Mouse (Mus musculus) neural tube, embryonic 15.5 days (tissue): Measurements from ENCODE around the gene Atp13a2. TPM values are rescaled to one million over a fixed set of nuclear protein-coding genes. Genes with fewer than 3 reads are reported as not detected.
A peak's percentile ranks its signal among the peaks of the same experiment; 100 is the strongest.

Source experiments
- ATAC-seq: fragments of 200-750 bp; cut with Nextera tagmentation; 2 replicates; pipeline ENCODE4 v1.8.0; 2017; ENCODE audit warnings: mild to moderate bottlenecking, moderate TSS enrichment, moderate library complexity; ENCODE audit not compliant: low FRiP score
- H3K27ac ChIP-seq: fragments of 300-500 bp; sonication (generic); replicated peaks from 2 replicates; pipeline ENCODE4 v1.5.1; 2015; ENCODE audit warnings: mild to moderate bottlenecking, inconsistent platforms
- H3K27me3 ChIP-seq: fragments of 300-500 bp; sonication (generic); replicated peaks from 2 replicates; pipeline ENCODE4 v1.6.1; 2015; ENCODE audit warnings: inconsistent platforms
- H3K36me3 ChIP-seq: fragments of 300-500 bp; sonication (generic); 2 replicates; pipeline ENCODE4 v1.6.1; 2015; ENCODE audit warnings: inconsistent platforms
- H3K4me1 ChIP-seq: fragments of 300-500 bp; sonication (generic); 2 replicates; pipeline ENCODE4 v1.6.1; 2015; ENCODE audit warnings: inconsistent platforms
- H3K4me2 ChIP-seq: fragments of 300-500 bp; sonication (generic); 2 replicates; pipeline ENCODE4 v1.6.1; 2015; ENCODE audit warnings: inconsistent platforms, mild to moderate bottlenecking, moderate library complexity
- H3K4me3 ChIP-seq: fragments of 300-500 bp; sonication (generic); replicated peaks from 2 replicates; pipeline ENCODE4 v1.5.1; 2015; ENCODE audit warnings: mild to moderate bottlenecking, inconsistent platforms
- H3K9ac ChIP-seq: fragments of 300-500 bp; sonication (generic); replicated peaks from 2 replicates; pipeline ENCODE4 v1.6.1; 2015; ENCODE audit warnings: mild to moderate bottlenecking, inconsistent platforms
- H3K9me3 ChIP-seq: fragments of 300-500 bp; sonication (generic); replicated peaks from 2 replicates; pipeline ENCODE4 v1.6.1; 2016; ENCODE audit warnings: inconsistent platforms
- WGBS: fragments of 180-500 bp; shearing (Covaris S2); methylation state at CpG from one replicate; pipeline ENCODE4 v1.1.7; 2015; ENCODE audit warnings: mixed read lengths; 5-methylcytosine and 5-hydroxymethylcytosine counted together
- polyA plus RNA-seq: library from polyadenylated mRNA; unstranded; fragments of >200 nt; fragmentation: Nextera tagmentation; extraction: Ambion mirVana; gene quantifications from 2 replicates; pipeline ENCODE4 v1.2.1, GENCODE M21; 2015

Atp13a2 gene
- polyA plus RNA-seq, 1 experiment from 2014 or later: 188 TPM

DNA sequence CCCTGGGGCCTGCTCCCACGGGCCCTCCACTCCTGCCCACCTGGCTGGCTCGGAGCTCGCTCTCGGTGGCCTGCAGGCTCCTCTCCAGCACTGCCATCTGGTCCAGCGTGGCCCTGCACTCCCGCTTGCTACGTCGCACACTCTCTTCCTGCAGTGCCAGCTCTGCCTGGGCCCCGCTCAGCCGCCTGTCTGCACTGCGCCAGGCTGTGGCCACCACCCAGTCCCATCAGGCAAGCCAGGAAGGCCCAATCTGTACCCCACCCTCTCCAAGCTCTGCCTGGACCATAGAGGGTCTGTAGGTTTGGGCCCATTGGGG lies 34.9 kb downstream of the Atp13a2 start:
- no peak for ATAC-seq
- no peak overlapping the region for H3K4me3 ChIP-seq
- no peaks in the 10 kb centered on the region for H3K27me3 ChIP-seq
- H3K4me1 ChIP-seq: peaks cover 37% of the 10 kb centered on the region
- WGBS: 41% methylated on average over 11 of the region's 11 CpGs
- H3K9ac ChIP-seq: no peak overlapping the region
- no peaks in the 10 kb centered on the region for H3K9me3 ChIP-seq
- peaks cover 6% of the 10 kb centered on the region for H3K36me3 ChIP-seq
- H3K27ac ChIP-seq: peak overlapping the region; percentile 81
- no peak overlapping the region for H3K4me2 ChIP-seq

DNA sequence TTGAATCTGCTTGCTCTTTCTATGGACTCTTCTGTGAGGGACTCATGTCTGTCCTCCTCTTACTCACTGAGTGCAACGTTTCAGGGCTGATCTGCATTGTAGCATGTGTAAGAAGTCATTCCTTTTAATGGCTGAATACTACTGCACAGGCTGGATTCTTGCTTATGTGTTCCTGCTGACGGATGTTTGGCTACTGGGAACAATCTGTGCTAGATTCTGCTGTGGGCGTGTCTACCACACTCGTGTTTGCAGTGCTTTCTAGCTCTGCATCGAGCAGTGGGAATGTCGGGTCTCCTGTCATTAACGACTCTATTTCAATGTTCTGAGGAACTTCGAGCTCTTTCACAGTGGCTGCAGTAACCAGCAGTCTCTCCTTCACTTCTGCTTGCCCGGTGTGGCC lies 37.4 kb downstream of the Atp13a2 start:
- H3K27me3 ChIP-seq: no peaks in the 10 kb centered on the region
- H3K4me1 ChIP-seq: peaks cover 32% of the 10 kb centered on the region
- no peak for ATAC-seq
- WGBS: 77% methylated on average over 9 of the region's 9 CpGs
- H3K9me3 ChIP-seq: no peaks in the 10 kb centered on the region
- H3K9ac ChIP-seq: no peak overlapping the region
- H3K4me2 ChIP-seq: no peak overlapping the region
- peaks cover 11% of the 10 kb centered on the region for H3K36me3 ChIP-seq
- H3K27ac ChIP-seq: no peak overlapping the region
- H3K4me3 ChIP-seq: no peak overlapping the region

DNA sequence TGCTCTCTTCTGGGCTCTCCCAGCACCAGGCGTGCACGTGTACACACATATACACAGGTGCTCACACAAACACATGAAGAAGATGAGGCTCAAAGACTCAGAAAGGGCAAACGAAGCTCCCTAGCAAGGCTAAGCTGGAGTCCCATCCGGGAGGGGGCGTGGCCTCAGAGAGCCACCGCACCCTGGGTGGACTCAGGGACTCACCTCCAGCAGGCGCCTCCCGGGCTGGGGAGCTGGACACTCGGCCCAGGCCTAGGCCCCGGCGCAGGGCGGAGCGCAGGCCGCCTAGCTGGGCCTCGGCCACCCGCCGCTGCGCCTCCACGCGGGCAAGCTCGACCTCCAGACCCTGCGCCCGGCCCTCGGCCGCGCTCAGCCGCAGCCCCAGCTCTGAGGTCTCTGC lies 38.3 kb downstream of the Atp13a2 start:
- Histone ChIP-seq H3K36me3 (peaks cover 16% of the 10 kb centered on the region), H3K9me3 (no peaks in the 10 kb centered on the region), H3K9ac (no peak overlapping the region), H3K4me2 (no peak overlapping the region), H3K4me3 (no peak overlapping the region), H3K27ac (no peak overlapping the region), H3K4me1 (peaks cover 23% of the 10 kb centered on the region), H3K27me3 (no peaks in the 10 kb centered on the region)
- ATAC-seq: no peak
- 73% methylated on average over 27 of the region's 27 CpGs for WGBS

DNA sequence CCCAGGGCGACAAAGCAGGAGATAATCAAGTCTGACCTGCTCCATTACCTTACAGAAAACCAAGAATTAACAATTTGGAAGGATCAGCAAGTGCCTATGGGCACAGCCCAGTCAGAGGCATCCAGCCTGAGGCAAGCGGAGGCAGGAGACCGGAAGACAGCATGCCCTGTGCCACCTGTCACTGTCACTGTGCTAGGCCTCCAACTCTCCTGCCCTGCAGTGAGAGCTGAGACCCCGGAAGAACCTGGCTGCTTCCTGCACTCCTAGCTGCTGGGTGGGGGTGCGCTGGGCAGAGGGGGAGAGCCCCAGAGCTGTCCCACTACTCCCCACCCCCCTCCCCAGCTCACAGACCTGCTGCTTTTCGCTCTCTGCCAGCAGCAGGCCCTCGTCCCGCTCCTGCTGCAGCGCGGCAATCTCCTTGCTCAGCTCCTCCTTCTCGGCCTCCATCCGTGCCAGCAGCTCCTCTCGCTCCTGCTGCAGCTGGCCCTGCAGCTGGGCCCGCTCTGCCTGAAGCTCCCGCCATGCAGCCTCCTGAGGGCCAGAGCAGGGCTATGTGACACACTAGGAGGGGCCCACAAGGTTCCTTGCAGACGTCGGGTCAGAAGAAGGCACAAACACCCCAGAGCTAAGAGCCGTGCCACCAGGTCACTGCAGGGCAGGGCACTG lies 44.0 kb downstream of the Atp13a2 start:
- Histone ChIP-seq H3K9me3 (no peaks in the 10 kb centered on the region), H3K27ac (no peak overlapping the region), H3K27me3 (no peaks in the 10 kb centered on the region), H3K4me2 (no peak overlapping the region), H3K9ac (no peak overlapping the region), H3K36me3 (peaks cover 24% of the 10 kb centered on the region), H3K4me3 (no peak overlapping the region), H3K4me1 (peaks cover 18% of the 10 kb centered on the region; the same call in 1 of the 2 replicates)
- no peak for ATAC-seq
- 81% methylated on average over 17 of the region's 18 CpGs for WGBS

GRCm38 (mm10) chr4:141031733-141032132 lies 45.1 kb downstream of the Atp13a2 start:
- 14% methylated on average over 6 of the region's 6 CpGs for WGBS
- Histone ChIP-seq H3K4me1 (peaks cover 18% of the 10 kb centered on the region; the same call in 1 of the 2 replicates), H3K9ac (no peak overlapping the region), H3K9me3 (no peaks in the 10 kb centered on the region), H3K27ac (0 out of 2 replicates have a peak overlapping the region, but pooled peaks have one; percentile 9), H3K27me3 (no peaks in the 10 kb centered on the region), H3K4me3 (no peak overlapping the region), H3K36me3 (peaks cover 26% of the 10 kb centered on the region), H3K4me2 (no peak overlapping the region)
- peak; percentile 66; the same call in 1 of the 2 replicates for ATAC-seq

GRCm38 (mm10) chr4:141033606-141034549 lies 47.2 kb downstream of the Atp13a2 start:
- Histone ChIP-seq H3K9ac (no peak overlapping the region), H3K36me3 (peaks cover 25% of the 10 kb centered on the region; the same call in 1 of the 2 replicates), H3K4me1 (peaks cover 18% of the 10 kb centered on the region; the same call in 1 of the 2 replicates)

DNA sequence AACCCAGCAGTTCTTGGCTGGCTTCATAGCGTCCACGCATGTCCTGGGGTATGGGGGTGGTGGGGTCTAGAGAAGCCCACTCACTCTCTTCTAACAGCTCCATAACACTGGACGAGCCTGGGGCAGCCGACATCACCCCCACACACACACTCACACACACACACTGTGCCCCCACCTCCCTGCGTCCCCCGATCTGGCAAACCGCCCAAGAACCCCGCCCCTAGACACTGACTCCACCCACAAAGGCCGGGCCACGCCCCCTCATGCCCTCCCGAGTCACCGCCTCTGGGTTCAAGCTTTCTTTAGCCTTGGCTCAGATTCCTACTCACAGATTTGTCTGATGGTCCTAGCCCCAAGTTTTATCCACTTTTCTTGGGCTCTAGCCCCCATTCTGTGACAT lies 54.4 kb downstream of the Atp13a2 start:
- H3K36me3 ChIP-seq: peaks cover 20% of the 10 kb centered on the region; the same call in 1 of the 2 replicates
- no peak overlapping the region for H3K9ac ChIP-seq
- H3K4me1 ChIP-seq: peaks cover 5% of the 10 kb centered on the region
- no peaks in the 10 kb centered on the region for H3K9me3 ChIP-seq
- H3K27ac ChIP-seq: no peak overlapping the region
- H3K4me3 ChIP-seq: no peak overlapping the region
- no peaks in the 10 kb centered on the region for H3K27me3 ChIP-seq
- H3K4me2 ChIP-seq: no peak overlapping the region
- 47% methylated on average over 12 of the region's 12 CpGs for WGBS
- ATAC-seq: no peak

More at GRCm38 (mm10) chr4:141033606-141034549, 47.2 kb downstream of the Atp13a2 start:
- H3K4me3 ChIP-seq: no peak overlapping the region
- no peaks in the 10 kb centered on the region for H3K27me3 ChIP-seq
- WGBS: 73% methylated on average over 27 of the region's 27 CpGs
- 0 out of 2 replicates have a peak, but pooled peaks have one; percentile 15 for ATAC-seq
- H3K4me2 ChIP-seq: no peak overlapping the region
- no peak overlapping the region; the same call in 1 of the 2 replicates for H3K27ac ChIP-seq
- no peaks in the 10 kb centered on the region for H3K9me3 ChIP-seq

DNA sequence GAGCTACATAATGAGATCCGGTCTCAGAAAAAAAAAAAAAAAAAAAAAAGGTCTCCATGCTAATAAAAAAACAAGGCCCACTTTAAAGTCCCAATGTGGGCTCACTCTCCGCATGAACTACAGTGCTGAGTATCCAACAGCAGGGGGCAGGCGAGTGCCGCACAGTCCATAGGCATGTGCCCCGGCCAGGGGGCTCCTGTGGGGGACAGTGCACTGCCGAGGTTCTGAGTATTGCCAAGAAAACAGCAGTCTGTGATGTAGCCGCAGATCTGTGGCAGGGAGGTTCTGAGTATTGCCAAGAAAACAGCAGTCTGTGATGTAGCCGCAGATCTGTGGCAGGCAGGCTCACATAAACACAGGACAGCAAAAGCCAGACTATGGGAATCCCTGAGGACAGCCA lies 58.1 kb downstream of the Atp13a2 start:
- Histone ChIP-seq H3K4me2 (no peak overlapping the region), H3K9me3 (no peaks in the 10 kb centered on the region), H3K27me3 (no peaks in the 10 kb centered on the region), H3K4me1 (peaks cover 29% of the 10 kb centered on the region), H3K27ac (0 out of 2 replicates have a peak overlapping the region, but pooled peaks have one; percentile 19), H3K4me3 (no peak overlapping the region), H3K9ac (no peak overlapping the region), H3K36me3 (peaks cover 14% of the 10 kb centered on the region; the same call in 1 of the 2 replicates)
- 12% methylated on average over 8 of the region's 8 CpGs for WGBS
- ATAC-seq: no peak

- H3K27ac ChIP-seq: peak overlapping the region; percentile 90
- no peaks in the 10 kb centered on the region for H3K9me3 ChIP-seq
- H3K4me2 ChIP-seq: peak overlapping the region; percentile 33
- peaks cover 64% of the 10 kb centered on the region for H3K4me1 ChIP-seq
- WGBS: 27% methylated on average over 17 of the region's 17 CpGs
- H3K4me3 ChIP-seq: no peak overlapping the region
- H3K36me3 ChIP-seq: 0 out of 2 replicates have a peak, but pooled peaks cover 7% of the 10 kb centered on the region
- no peaks in the 10 kb centered on the region for H3K27me3 ChIP-seq
- ATAC-seq: peak; percentile 25
- no peak overlapping the region for H3K9ac ChIP-seq
These were observed 62.3 kb downstream of the Atp13a2 start for GRCm38 (mm10) chr4:141048810-141049475.

- H3K9me3 ChIP-seq: no peaks in the 10 kb centered on the region
- 7% methylated on average over 4 of the region's 4 CpGs for WGBS
- H3K27ac ChIP-seq: peak overlapping the region; percentile 90
- H3K4me3 ChIP-seq: no peak overlapping the region
- no peaks in the 10 kb centered on the region for H3K27me3 ChIP-seq
- ATAC-seq: peak; percentile 65
- peak overlapping the region; percentile 33 for H3K4me2 ChIP-seq
- H3K9ac ChIP-seq: no peak overlapping the region
- peaks cover 68% of the 10 kb centered on the region for H3K4me1 ChIP-seq
- 0 out of 2 replicates have a peak, but pooled peaks cover 7% of the 10 kb centered on the region for H3K36me3 ChIP-seq
These were observed 62.8 kb downstream of the Atp13a2 start for GRCm38 (mm10) chr4:141049476-141049835.

DNA sequence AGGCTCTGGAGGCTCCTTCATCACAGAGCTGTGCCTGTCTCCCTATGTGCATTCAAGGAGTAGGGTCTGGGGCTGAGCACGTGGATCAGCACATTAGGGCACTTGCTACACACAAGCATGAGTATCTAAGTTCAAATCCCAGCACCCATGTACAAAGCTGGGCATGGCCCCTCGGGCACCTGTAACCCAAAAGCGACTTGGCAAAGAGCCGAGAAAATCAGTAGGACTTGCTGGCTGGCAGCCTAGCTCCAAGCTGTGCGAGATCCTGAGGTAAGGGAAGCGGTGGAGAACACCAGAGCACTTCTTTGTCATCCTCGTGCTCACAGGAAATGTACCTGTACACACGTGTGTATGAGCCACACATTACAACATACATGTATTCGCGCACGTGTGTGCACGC lies 65.8 kb downstream of the Atp13a2 start:
- no peaks in the 10 kb centered on the region for H3K9me3 ChIP-seq
- 83% methylated on average over 12 of the region's 12 CpGs for WGBS
- no peak overlapping the region for H3K9ac ChIP-seq
- ATAC-seq: no peak
- no peak overlapping the region for H3K4me2 ChIP-seq
- 0 out of 2 replicates have a peak overlapping the region, but pooled peaks have one; percentile 74 for H3K27ac ChIP-seq
- H3K4me1 ChIP-seq: peaks cover 57% of the 10 kb centered on the region
- H3K27me3 ChIP-seq: no peaks in the 10 kb centered on the region
- no peak overlapping the region for H3K4me3 ChIP-seq
- H3K36me3 ChIP-seq: 0 out of 2 replicates have a peak, but pooled peaks cover 3% of the 10 kb centered on the region
